Mouse (Mus musculus) gastrocnemius, postnatal 14 days (tissue): ENCODE data around the gene Sgce. TPM values are rescaled to one million over a fixed set of nuclear protein-coding genes. Genes with fewer than 3 reads are reported as not detected.
"Not testable (repeated sequence)": the region's sequence is repeated elsewhere in the genome, so short reads cannot be mapped to it uniquely, and the experiment has no call there.

Experiments used
- DNase-seq: peaks from one replicate; pipeline ENCODE4 v3.0.0; 2021; ENCODE audit warnings: mixed read lengths
- intact Hi-C: fragments of 180-260 bp; cut with DNase I; formaldehyde crosslinking; loops from one replicate; pipeline ENCODE4 v1.15.1; 2025; ENCODE audit warnings: low total_unique reads
- total RNA-seq, 2 experiments: library from RNA; stranded (reverse); gene quantifications; 2 replicates each; pipeline ENCODE4 v1.2.3; 2021

Sgce gene
- total RNA-seq, 2 experiments from 2014 or later, result 22.3 to 26.4 TPM

DNA sequence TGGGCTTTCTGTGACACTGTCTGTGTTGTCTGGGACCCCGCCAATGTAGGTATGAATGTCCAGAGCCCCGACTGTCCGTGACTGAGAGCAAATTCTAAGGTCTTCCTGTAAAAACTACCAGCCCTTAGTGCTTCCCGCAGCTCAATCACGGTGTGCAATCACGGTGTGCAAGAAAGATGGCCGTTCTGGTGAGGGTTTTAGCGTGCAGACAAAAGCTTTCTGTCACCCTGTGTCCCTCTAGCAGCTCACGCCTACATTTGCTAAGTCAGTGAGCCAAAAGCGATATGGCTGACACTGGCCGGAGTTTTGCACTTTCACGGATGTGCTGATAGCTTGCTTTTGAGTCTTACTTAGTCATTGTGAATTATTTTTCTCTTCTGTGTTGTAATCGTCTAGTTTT, 88.1 kb downstream of the Sgce start:
- intact Hi-C loops, result no loop called here
- DNase-seq, result no peak

DNA sequence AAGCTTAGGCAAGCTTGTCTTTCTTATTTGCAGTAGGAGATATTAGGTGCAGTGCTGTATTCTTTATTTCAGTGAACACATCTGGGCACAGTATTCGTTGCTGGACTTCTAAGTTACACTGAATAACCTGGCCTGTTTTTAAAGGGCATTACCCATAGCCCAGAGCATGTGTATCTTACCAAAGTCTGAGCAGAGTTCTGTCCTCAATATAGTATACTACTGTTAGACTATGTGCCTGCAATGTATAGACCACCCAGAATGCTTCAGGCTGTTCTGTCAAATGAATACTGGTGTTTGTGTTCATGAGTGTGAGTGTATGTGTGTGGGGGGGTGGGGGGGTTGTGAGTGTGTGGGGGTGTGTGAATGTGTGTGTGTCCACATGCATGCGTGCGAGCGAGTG, 91.1 kb downstream of the Sgce start:
- intact Hi-C loops, result no loop called here
- no peak for DNase-seq

DNA sequence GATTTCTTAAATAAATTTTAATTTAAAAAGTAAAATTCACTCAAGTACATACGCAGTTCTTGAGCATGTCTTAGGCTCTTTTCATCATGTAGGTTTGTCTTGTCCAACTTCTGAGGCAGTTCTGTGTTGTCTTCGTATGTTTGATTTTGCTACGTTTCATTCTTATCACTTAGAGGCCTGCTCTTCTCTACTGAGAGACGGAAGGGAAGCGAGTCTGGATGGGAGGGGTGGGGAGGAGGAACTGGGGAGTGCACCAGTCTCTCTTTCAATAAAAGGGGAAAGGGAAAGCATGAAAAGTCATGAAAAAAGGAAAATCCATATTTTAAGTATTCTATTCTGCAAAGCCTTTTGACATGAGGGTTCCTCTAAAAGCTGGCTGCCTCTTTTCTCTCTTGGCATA, 91.5 kb downstream of the Sgce start:
- intact Hi-C loops, result no loop called here

DNA sequence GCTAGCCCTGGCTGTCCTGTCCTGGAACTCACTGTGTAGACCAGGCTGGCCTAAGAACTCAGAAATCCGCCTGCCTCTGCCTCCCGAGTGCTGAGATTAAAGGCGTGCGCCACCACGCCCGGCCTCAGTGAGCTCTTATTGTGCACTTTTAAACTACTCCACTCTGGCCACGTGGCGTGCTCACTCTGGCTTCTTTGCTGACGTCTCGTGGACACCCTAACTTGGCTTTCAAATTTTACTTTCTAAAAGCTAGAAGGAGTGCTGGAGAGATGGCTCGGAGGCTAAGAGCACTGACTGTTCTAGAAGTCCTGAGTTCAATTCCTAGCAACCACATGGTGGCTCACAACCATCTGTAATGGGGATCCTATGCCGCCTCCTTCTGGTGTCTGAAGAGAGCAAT, 93.3 kb downstream of the Sgce start:
- DNase-seq, intact Hi-C loops: not testable (repeated sequence)

More for the DNA sequence above, 91.5 kb downstream of the Sgce start:
- DNase-seq, result no peak

DNA sequence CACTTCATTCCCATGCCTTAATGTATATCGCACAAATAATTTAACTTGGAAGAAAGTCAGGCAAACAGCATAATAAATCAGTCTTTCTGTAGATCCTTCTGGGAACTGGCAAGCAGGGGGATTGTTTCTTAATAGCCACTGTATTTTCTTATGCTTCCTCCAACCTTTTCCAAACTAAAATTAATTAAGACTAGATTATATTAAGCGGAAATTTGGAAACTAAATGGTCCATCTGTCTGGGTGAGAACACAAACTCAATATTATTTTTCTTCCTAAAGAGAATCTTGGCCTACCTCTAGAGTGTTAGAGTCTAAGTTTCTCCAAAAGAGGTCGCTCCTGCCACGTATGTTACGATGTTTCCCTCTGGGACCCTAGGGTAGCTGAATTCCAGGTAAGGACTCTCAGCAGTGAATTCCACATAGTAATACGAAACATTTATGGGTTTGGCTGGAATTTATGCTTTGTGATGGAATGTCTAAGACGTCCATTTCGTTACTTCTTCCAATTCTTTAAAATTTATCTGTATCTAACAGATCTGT, 94.3 kb downstream of the Sgce start:
- no peak for DNase-seq

DNA sequence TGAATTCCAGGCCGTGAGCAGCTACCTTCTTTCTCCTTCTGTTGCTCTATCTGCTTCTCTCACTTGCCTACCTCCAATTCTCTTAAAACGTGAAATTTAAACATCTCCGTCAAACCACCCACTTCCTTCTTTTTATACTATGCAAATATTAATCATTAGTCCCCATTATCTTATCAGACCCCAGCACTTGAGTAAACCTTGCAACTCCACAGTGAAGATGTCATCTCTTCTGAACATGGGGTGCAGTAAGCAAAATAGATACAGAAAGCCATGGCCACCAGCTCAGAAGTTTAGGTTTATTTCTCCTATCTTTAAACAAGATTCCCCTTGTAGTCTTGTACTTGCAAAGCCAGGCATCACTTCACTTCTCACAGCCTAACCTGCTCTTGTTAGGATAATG, 99.7 kb downstream of the Sgce start:
- DNase-seq, result no peak
- intact Hi-C loops, result no loop called here

More for the DNA sequence above, 94.3 kb downstream of the Sgce start:
- intact Hi-C loops, result no loop called here

DNA sequence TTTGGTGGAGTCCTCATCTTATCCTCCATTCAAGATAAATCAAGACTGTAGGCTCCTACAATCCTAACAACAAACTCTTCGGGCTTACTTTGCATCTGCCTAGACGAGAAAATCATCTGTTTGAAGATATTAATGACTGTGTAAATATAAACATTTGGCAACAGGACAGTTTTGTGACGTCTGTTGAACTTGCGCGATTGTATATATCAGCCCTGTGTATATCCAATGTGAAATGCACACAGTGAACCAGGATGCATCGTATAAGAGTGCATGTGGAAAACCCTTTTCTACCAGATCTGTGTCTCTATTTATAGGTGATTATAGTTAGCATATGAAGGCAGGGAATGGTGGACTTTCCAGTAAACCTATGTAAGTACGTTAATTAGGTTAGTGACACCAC, 104.9 kb downstream of the Sgce start:
- no peak for DNase-seq

DNA sequence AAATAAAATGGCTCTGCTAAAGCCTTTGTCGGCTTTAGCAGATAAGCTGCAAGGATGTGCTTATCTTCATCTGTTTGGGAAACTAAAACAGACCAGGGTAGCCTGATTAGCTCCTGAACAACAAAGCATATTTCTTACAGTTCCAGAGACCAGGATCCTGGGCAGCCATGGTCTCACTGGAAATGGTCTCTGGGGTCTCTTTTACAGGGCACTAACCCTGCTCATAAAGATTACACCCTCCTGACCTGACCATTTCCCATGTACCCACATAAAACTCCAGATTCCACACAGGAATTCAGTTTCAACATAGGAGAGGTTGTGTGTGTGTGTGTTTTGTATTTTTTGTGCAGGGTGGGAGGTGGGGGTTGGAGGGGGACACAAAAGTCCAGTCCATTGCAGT, 112.2 kb downstream of the Sgce start:
- intact Hi-C loops, result no loop called here

More for the DNA sequence above, 104.9 kb downstream of the Sgce start:
- intact Hi-C loops, result no loop called here

DNA sequence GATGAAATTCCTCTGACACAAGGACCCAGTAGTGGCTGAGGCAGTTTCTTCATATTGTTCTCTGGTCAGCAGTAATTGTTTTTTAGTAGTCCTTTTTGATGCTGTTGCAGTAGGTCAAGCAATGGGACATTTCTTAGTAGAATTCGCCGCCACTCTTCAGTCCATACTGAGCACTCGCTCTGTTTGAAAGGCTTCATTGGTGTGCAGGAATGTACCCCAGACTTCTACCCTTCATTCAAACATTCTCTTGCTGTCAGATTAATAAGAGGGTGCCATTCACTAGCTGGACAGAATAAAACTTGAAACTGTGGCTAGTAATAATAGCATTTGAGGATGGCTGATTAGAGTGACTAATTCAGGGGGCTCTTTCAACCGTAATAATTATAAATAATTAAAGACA, 113.8 kb downstream of the Sgce start:
- intact Hi-C loops, result no loop called here
- DNase-seq, result no peak

More for the DNA sequence above, 112.2 kb downstream of the Sgce start:
- DNase-seq, result no peak

DNA sequence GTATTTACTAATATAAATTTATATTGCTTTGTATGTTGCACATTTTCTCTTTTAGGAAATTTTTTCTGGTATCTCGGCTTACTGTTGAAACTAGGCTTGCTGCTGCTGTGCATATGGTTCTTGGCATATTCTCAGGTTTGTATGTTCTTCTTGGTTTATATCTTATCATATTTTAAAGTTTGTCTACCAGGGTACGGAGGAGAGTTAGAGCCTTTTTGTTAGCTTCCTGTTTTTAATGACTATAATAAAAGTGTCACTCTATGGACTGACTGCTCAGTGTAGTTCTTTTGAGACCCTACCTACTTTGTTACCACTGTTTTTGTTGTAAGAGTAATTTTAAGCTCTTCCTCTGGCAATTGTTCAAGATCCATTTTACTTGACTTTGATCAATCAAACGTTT, 115.5 kb downstream of the Sgce start:
- intact Hi-C loops, result no loop called here

More for the DNA sequence above, 115.5 kb downstream of the Sgce start:
- no peak for DNase-seq

Other genes starting within 250 kb of the Sgce start
- 1,000 to 10,000 TPM; 2,080 to 2,296 TPM for gene Col1a2, start 242.4 kb downstream of the Sgce start, total RNA-seq
- gene Casd1, start 146.4 kb downstream of the Sgce start, total RNA-seq, result 10 to 100 TPM; 18.3 to 18.4 TPM
- gene Peg10, start 99 bp upstream of the Sgce start, total RNA-seq, result 10 to 100 TPM in 1 of 2 experiments, 1 to 10 TPM in 1; 8.6 to 12.3 TPM
- 1 to 10 TPM; 7.5 to 9.9 TPM for gene Ppp1r9a, start 155.7 kb upstream of the Sgce start, total RNA-seq